Mouse (Mus musculus) spleen, adult 2 months (tissue): ENCODE data around the gene A230072I06Rik. TPM values are rescaled to one million over a fixed set of nuclear protein-coding genes. Genes with fewer than 3 reads are reported as not detected.

ENCODE experiments used
- DNase-seq, 2 experiments: peaks; one replicate each; pipeline versions ENCODE4 v3.0.0 to v3.0.0-alpha.2; 2012 to 2021; ENCODE audit warnings: low spot score in 2 of 2, low read depth in 1 of 2
- H3K27ac ChIP-seq: fragments of 200-500 bp; 2 replicates; pipeline ENCODE4 v1.5.1; 2012; ENCODE audit warnings: low read length, inconsistent platforms; ENCODE audit not compliant: insufficient read depth
- H3K27me3 ChIP-seq: fragments of 200-500 bp; 2 replicates; pipeline ENCODE4 v1.6.1; 2012; ENCODE audit warnings: mild to moderate bottlenecking, moderate library complexity, low read length, inconsistent platforms; ENCODE audit not compliant: control insufficient read depth, insufficient read depth
- H3K36me3 ChIP-seq: fragments of 200-500 bp; 2 replicates; pipeline ENCODE4 v1.6.1; 2012; ENCODE audit warnings: mild to moderate bottlenecking, low read length, inconsistent platforms; ENCODE audit not compliant: control insufficient read depth, insufficient read depth
- H3K4me1 ChIP-seq: fragments of 200-500 bp; 2 replicates; pipeline ENCODE4 v1.6.1; 2011; ENCODE audit warnings: inconsistent platforms; ENCODE audit not compliant: control insufficient read depth, insufficient read depth, insufficient read length
- H3K4me3 ChIP-seq: fragments of 200-500 bp; 2 replicates; pipeline ENCODE4 v1.5.1; 2011; ENCODE audit warnings: mild to moderate bottlenecking, inconsistent platforms; ENCODE audit not compliant: insufficient read depth, insufficient read length; ENCODE audit errors: extremely low read depth
- CTCF ChIP-seq: fragments of 200-500 bp; IDR thresholded peaks from 2 replicates; pipeline ENCODE4 v1.5.1; 2011; ENCODE audit warnings: mild to moderate bottlenecking, inconsistent platforms; ENCODE audit not compliant: insufficient read depth, insufficient read length, insufficient replicate concordance; ENCODE audit errors: extremely low read depth
- POLR2A ChIP-seq: fragments of 200-500 bp; IDR thresholded peaks from 2 replicates; pipeline ENCODE4 v1.6.1; 2011; ENCODE audit warnings: low read depth, low read length, inconsistent platforms
- WGBS: fragments of 180-500 bp; shearing (Covaris S2); methylation state at CpG from one replicate; pipeline ENCODE4 v1.1.7; 2018; 5-methylcytosine and 5-hydroxymethylcytosine counted together
- polyA plus RNA-seq: library from polyadenylated mRNA; depleted of rRNA; stranded (reverse); fragments of >200 nt; gene quantifications from 2 replicates; pipeline ENCODE4 v1.2.3, GENCODE M21; 2012

A230072I06Rik gene
- polyA plus RNA-seq, 1 experiment, result not detected

- Histone ChIP-seq H3K4me3 (no peak overlapping the region), H3K4me1 (no peaks in the 10 kb centered on the region), H3K27ac (no peak overlapping the region), H3K36me3 (no peaks in the 10 kb centered on the region), H3K27me3 (no peaks in the 10 kb centered on the region)
- no peak for DNase-seq
- WGBS, result 63% methylated on average over 4 of the region's 4 CpGs
- no peak for TF ChIP-seq POLR2A
- no peak for TF ChIP-seq CTCF
Measured at GRCm38 (mm10) chr8:12261556-12261955, 17.1 kb upstream of the A230072I06Rik start.

GRCm38 (mm10) chr8:12264996-12265395, 13.6 kb upstream of the A230072I06Rik start:
- no peaks in the 10 kb centered on the region for H3K36me3 ChIP-seq
- 94% methylated on average over 8 of the region's 8 CpGs for WGBS
- H3K4me3 ChIP-seq, result no peak overlapping the region
- no peaks in the 10 kb centered on the region for H3K4me1 ChIP-seq
- DNase-seq, result no peak
- no peak for TF ChIP-seq POLR2A
- no peak for TF ChIP-seq CTCF
- H3K27me3 ChIP-seq, result no peaks in the 10 kb centered on the region
- no peak overlapping the region for H3K27ac ChIP-seq

DNA sequence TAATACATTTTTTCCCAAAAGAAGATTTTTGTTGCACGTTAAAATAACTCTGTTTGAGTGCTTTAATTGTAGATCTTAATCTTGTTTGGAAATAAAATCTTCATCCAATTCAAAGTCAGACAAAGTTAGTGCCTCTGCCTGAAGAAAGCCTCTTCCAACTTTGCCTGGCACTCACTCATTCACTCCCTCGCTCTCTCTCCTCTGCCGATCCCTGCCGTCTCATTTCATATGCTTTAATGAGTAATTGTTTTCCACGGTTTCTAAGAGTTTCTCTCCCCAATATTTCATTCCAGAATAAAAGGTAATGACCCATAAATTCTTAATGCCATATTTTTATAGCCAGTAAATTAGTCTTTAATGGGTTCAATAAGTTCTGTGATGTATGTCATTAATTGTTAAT, 10.8 kb upstream of the A230072I06Rik start:
- no peak for TF ChIP-seq POLR2A
- TF ChIP-seq CTCF, result no peak
- Histone ChIP-seq H3K27ac (no peak overlapping the region), H3K4me3 (no peak overlapping the region), H3K4me1 (no peaks in the 10 kb centered on the region), H3K27me3 (no peaks in the 10 kb centered on the region), H3K36me3 (no peaks in the 10 kb centered on the region)
- DNase-seq, result no peak
- WGBS, result 84% methylated on average over 5 of the region's 5 CpGs

GRCm38 (mm10) chr8:12268306-12268829, 10.3 kb upstream of the A230072I06Rik start:
- no peak for DNase-seq
- Histone ChIP-seq H3K4me1 (no peaks in the 10 kb centered on the region), H3K4me3 (no peak overlapping the region), H3K27me3 (no peaks in the 10 kb centered on the region), H3K36me3 (no peaks in the 10 kb centered on the region), H3K27ac (no peak overlapping the region)
- WGBS, result 74% methylated on average over 14 of the region's 14 CpGs
- no peak for TF ChIP-seq CTCF
- no peak for TF ChIP-seq POLR2A

DNA sequence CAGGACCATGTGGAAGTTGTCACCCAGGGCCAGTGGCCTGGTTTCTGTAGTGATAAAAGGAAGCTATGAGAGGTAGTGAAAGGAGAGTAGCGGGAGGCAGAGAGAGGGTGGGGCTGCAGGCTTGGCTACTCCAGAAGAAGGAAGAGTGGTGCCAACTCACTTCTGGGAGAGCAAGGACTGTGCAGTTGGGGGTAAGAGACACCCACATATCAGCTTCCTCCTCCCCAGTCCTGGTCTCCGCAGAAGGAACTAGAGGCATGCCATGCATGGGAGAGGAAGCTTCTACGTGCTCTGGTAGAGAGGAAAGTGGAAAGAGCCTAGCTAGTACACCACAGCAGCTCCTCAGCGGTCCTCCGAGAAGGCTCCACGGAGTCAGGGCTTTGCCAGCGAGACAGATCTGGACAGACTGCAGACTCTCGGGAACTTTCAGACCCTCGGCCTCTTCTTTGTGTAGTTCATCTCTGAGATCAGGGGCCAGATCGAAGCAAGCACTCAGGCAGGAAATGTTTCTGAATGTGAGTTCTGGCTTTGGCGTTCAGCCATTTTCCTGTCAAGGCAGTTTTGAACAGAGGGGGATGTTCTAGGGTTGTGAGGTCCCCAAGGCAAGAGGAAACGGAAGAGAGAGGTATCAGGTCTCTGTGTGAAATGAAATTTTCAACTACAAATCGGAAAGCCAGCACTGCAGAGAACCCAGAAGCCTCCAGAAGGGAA, 1.0 kb downstream of the A230072I06Rik start:
- no peak for DNase-seq
- Histone ChIP-seq H3K36me3 (no peaks in the 10 kb centered on the region), H3K4me3 (no peak overlapping the region), H3K4me1 (no peaks in the 10 kb centered on the region), H3K27ac (no peak overlapping the region), H3K27me3 (no peaks in the 10 kb centered on the region)
- 9% methylated on average over 13 of the region's 13 CpGs for WGBS
- TF ChIP-seq CTCF (no peak), POLR2A (no peak)

GRCm38 (mm10) chr8:12282128-12282527, 3.5 kb downstream of the A230072I06Rik start:
- H3K27me3 ChIP-seq, result no peaks in the 10 kb centered on the region
- H3K27ac ChIP-seq, result no peak overlapping the region
- TF ChIP-seq POLR2A, result no peak
- no peak for TF ChIP-seq CTCF
- no peaks in the 10 kb centered on the region for H3K4me1 ChIP-seq
- H3K4me3 ChIP-seq, result no peak overlapping the region
- no peak for DNase-seq
- H3K36me3 ChIP-seq, result no peaks in the 10 kb centered on the region
- 89% methylated on average over 22 of the region's 22 CpGs for WGBS

GRCm38 (mm10) chr8:12290551-12290950, 11.9 kb downstream of the A230072I06Rik start:
- H3K4me3 ChIP-seq, result no peak overlapping the region
- TF ChIP-seq CTCF (no peak), POLR2A (no peak)
- no peak for DNase-seq
- no peak overlapping the region for H3K27ac ChIP-seq
- H3K27me3 ChIP-seq, result no peaks in the 10 kb centered on the region
- H3K36me3 ChIP-seq, result no peaks in the 10 kb centered on the region
- H3K4me1 ChIP-seq, result no peaks in the 10 kb centered on the region
